Mouse (Mus musculus) intestine, embryonic 16.5 days (tissue): ENCODE measurements around the gene Igfbp5. TPM values are rescaled to one million over a fixed set of nuclear protein-coding genes. Genes with fewer than 3 reads are reported as not detected.

Experiments used
- ATAC-seq: fragments of 200-750 bp; cut with Nextera tagmentation; 2 replicates; pipeline ENCODE4 v1.8.0; 2017; ENCODE audit warnings: moderate TSS enrichment, moderate library complexity
- H3K27ac ChIP-seq: fragments of 300-500 bp; sonication (generic); 2 replicates; pipeline ENCODE4 v1.5.1; 2014; ENCODE audit warnings: mild to moderate bottlenecking, low read length
- H3K27me3 ChIP-seq: fragments of 300-500 bp; sonication (generic); replicated peaks from 2 replicates; pipeline ENCODE4 v1.6.1; 2014; ENCODE audit warnings: low read length, control low read depth, mixed read lengths; ENCODE audit not compliant: control insufficient read depth, insufficient read depth
- H3K36me3 ChIP-seq: fragments of 300-500 bp; sonication (generic); 2 replicates; pipeline ENCODE4 v1.6.1; 2014; ENCODE audit warnings: low read length, control low read depth; ENCODE audit not compliant: control insufficient read depth, insufficient read depth
- H3K4me1 ChIP-seq: fragments of 300-500 bp; sonication (generic); 2 replicates; pipeline ENCODE4 v1.6.1; 2014; ENCODE audit warnings: low read length, control low read depth, mixed read lengths; ENCODE audit not compliant: control insufficient read depth, insufficient read depth
- H3K4me2 ChIP-seq: fragments of 300-500 bp; sonication (generic); 2 replicates; pipeline ENCODE4 v1.6.1; 2014; ENCODE audit warnings: low read depth, low read length, control low read depth
- H3K4me3 ChIP-seq: fragments of 300-500 bp; sonication (generic); 2 replicates; pipeline ENCODE4 v1.5.1; 2014; ENCODE audit warnings: mild to moderate bottlenecking, low read length
- H3K9ac ChIP-seq: fragments of 300-500 bp; sonication (generic); 2 replicates; pipeline ENCODE4 v1.6.1; 2014; ENCODE audit warnings: low read depth, low read length
- H3K9me3 ChIP-seq: fragments of 300-500 bp; sonication (generic); 2 replicates; pipeline ENCODE4 v1.6.1; 2016; ENCODE audit warnings: low read length, control low read depth; ENCODE audit not compliant: control insufficient read depth
- WGBS: fragments of 180-500 bp; shearing (Covaris S2); extraction: QIAGEN DNeasy Blood & Tissue Kit; methylation state at CpG from one replicate; pipeline ENCODE4 v1.1.7; 2014; 5-methylcytosine and 5-hydroxymethylcytosine counted together
- polyA plus RNA-seq: library from polyadenylated mRNA; unstranded; fragments of >200 nt; fragmentation: Nextera tagmentation; extraction: Ambion mirVana; gene quantifications from 2 replicates; pipeline ENCODE4 v1.2.1, GENCODE M21; 2015

Igfbp5 gene
- polyA plus RNA-seq, 1 experiment from 2014 or later = 25.7 TPM

DNA sequence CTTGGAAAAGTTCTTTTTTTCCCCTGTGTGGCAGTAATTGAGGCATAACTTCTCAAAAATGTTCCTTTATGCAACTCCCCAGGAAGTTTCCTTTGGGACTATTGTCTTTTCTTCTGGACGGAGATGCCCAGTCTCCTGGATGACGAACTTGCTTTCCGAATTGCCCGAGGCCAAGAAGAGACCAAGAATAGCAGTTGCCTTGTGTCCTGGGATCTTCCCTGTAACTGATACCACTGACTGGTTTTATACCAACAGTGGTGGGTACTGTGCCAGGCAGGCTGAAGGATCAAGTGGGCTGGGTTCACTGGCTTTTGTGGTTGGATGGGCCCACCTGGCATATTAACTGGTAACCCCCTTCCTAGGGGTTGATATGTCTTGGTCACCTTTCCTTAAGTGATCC is 41.1 kb downstream of the Igfbp5 start:
- H3K36me3 ChIP-seq = no peaks in the 10 kb centered on the region
- H3K9ac ChIP-seq = no peak overlapping the region
- H3K4me1 ChIP-seq = no peaks in the 10 kb centered on the region
- no peak for ATAC-seq
- no peaks in the 10 kb centered on the region for H3K9me3 ChIP-seq
- no peak overlapping the region for H3K4me2 ChIP-seq
- 90% methylated on average over 4 of the region's 4 CpGs for WGBS
- H3K27me3 ChIP-seq = no peaks in the 10 kb centered on the region
- no peak overlapping the region for H3K27ac ChIP-seq
- no peak overlapping the region for H3K4me3 ChIP-seq

GRCm38 (mm10) chr1:72832715-72833153 is 42.0 kb downstream of the Igfbp5 start:
- Histone ChIP-seq H3K4me1 (peaks cover 4% of the 10 kb centered on the region; the same call in 1 of the 2 replicates), H3K36me3 (no peaks in the 10 kb centered on the region), H3K4me3 (no peak overlapping the region), H3K27ac (no peak overlapping the region), H3K9ac (no peak overlapping the region), H3K4me2 (no peak overlapping the region), H3K27me3 (no peaks in the 10 kb centered on the region), H3K9me3 (no peaks in the 10 kb centered on the region)
- WGBS = 40% methylated on average over 3 of the region's 3 CpGs
- no peak for ATAC-seq

DNA sequence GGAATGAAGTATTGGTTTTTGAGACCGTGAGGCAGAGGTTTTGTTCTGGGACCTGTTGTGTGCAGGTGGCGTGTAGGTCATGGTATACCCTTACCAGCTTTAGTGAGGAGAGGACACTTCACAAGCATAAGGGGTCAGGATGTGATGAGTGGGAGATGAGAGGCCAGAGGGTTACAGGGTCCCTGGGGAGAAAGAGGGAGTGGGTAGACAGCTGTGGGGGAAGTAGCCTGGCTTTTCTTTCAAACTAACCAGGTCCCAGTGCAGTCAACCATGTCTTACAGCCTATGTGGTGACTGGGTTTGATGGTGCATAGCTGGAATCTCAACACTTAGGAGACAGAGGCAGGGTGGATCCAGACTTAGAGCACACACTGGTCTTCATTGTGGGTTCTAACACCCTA is 44.2 kb downstream of the Igfbp5 start:
- Histone ChIP-seq H3K27me3 (peaks cover 3% of the 10 kb centered on the region; the same call in 1 of the 2 replicates), H3K4me2 (no peak overlapping the region), H3K4me3 (no peak overlapping the region), H3K9me3 (no peaks in the 10 kb centered on the region), H3K27ac (no peak overlapping the region), H3K36me3 (no peaks in the 10 kb centered on the region), H3K4me1 (peaks cover 20% of the 10 kb centered on the region), H3K9ac (no peak overlapping the region)
- WGBS = 95% methylated on average over 2 of the region's 2 CpGs
- no peak for ATAC-seq

- peaks cover 5% of the 10 kb centered on the region; the same call in 1 of the 2 replicates for H3K27me3 ChIP-seq
- WGBS = 92% methylated on average over 5 of the region's 5 CpGs
Measured at GRCm38 (mm10) chr1:72828843-72829242, 45.8 kb downstream of the Igfbp5 start.

GRCm38 (mm10) chr1:72827411-72828315 is 47.0 kb downstream of the Igfbp5 start:
- 41% methylated on average over 12 of the region's 12 CpGs for WGBS
- Histone ChIP-seq H3K9me3 (no peaks in the 10 kb centered on the region), H3K4me2 (no peak overlapping the region; the same call in 1 of the 2 replicates), H3K36me3 (no peaks in the 10 kb centered on the region), H3K27me3 (peaks cover 5% of the 10 kb centered on the region; the same call in 1 of the 2 replicates), H3K9ac (no peak overlapping the region), H3K27ac (no peak overlapping the region), H3K4me3 (0 out of 2 replicates have a peak overlapping the region, but pooled peaks have one; percentile 66), H3K4me1 (peaks cover 31% of the 10 kb centered on the region)
- ATAC-seq = 0 out of 2 replicates have a peak, but pooled peaks have one; percentile 5

More at GRCm38 (mm10) chr1:72828843-72829242, 45.8 kb downstream of the Igfbp5 start:
- no peak overlapping the region for H3K4me3 ChIP-seq
- no peak overlapping the region for H3K4me2 ChIP-seq
- H3K4me1 ChIP-seq = peaks cover 29% of the 10 kb centered on the region
- H3K9me3 ChIP-seq = no peaks in the 10 kb centered on the region
- no peak overlapping the region for H3K9ac ChIP-seq
- H3K36me3 ChIP-seq = no peaks in the 10 kb centered on the region
- H3K27ac ChIP-seq = no peak overlapping the region
- no peak for ATAC-seq

GRCm38 (mm10) chr1:72826931-72827330 is 47.8 kb downstream of the Igfbp5 start:
- Histone ChIP-seq H3K27me3 (peaks cover 5% of the 10 kb centered on the region; the same call in 1 of the 2 replicates), H3K9ac (0 out of 2 replicates have a peak overlapping the region, but pooled peaks have one; percentile 37), H3K4me3 (peak overlapping the region; percentile 66), H3K4me1 (peaks cover 31% of the 10 kb centered on the region), H3K4me2 (peak overlapping the region; percentile 40), H3K27ac (no peak overlapping the region), H3K9me3 (no peaks in the 10 kb centered on the region), H3K36me3 (no peaks in the 10 kb centered on the region)
- WGBS = 22% methylated on average over 7 of the region's 7 CpGs
- ATAC-seq = no peak

DNA sequence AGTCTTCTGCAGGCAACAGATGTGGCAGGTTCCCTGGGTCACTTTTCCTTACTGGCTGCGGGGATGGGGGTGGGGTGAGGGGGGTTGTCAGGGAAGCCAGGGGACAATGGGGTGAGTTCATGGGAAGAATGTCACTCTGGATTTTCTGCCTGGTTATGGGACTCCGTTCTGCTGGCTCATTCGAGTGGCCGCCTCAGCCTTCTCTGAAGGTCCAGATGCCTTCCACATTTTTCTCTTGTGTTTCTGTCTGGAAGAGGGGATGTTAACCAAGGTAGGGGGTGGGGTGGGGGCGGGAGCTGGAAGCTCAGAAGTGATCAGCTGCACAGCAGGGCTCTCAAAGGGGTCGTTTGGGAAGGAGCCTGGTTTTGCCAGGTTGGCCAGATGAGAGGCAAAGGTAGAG is 48.2 kb downstream of the Igfbp5 start:
- H3K9me3 ChIP-seq = no peaks in the 10 kb centered on the region
- H3K4me2 ChIP-seq = peak overlapping the region; percentile 40
- no peaks in the 10 kb centered on the region for H3K36me3 ChIP-seq
- H3K27me3 ChIP-seq = peaks cover 5% of the 10 kb centered on the region; the same call in 1 of the 2 replicates
- peaks cover 31% of the 10 kb centered on the region for H3K4me1 ChIP-seq
- peak overlapping the region; percentile 66 for H3K4me3 ChIP-seq
- no peak for ATAC-seq
- 30% methylated on average over 6 of the region's 6 CpGs for WGBS
- H3K27ac ChIP-seq = no peak overlapping the region
- H3K9ac ChIP-seq = 0 out of 2 replicates have a peak overlapping the region, but pooled peaks have one; percentile 37

GRCm38 (mm10) chr1:72825921-72826320 is 48.8 kb downstream of the Igfbp5 start:
- Histone ChIP-seq H3K27ac (no peak overlapping the region), H3K4me3 (peak overlapping the region; percentile 66), H3K9ac (0 out of 2 replicates have a peak overlapping the region, but pooled peaks have one; percentile 37), H3K4me1 (peaks cover 31% of the 10 kb centered on the region), H3K9me3 (no peaks in the 10 kb centered on the region), H3K4me2 (peak overlapping the region; percentile 40), H3K27me3 (peaks cover 5% of the 10 kb centered on the region; the same call in 1 of the 2 replicates), H3K36me3 (no peaks in the 10 kb centered on the region)
- WGBS = 32% methylated on average over 4 of the region's 4 CpGs
- no peak for ATAC-seq

DNA sequence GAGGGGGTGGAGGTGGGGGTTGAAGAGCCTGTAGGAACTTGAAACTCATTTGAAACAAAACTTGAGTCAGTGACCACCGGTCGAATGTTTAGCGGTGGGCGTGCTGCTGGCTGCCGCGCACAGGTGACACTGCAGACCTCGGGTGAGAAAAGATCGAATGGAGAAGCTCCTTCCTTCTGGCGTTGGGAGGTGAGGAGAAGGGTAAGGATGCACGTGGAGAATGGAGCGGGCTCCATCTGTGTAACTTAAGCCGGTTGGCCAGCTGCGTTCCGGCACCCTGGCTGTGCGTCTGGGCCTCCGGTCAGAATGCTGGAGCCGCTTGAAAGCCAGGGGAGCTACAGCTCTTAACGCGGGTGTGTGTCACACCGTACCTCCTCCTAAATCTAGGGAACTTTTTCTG is 49.4 kb downstream of the Igfbp5 start:
- Histone ChIP-seq H3K4me3 (peak overlapping the region; percentile 66), H3K27ac (no peak overlapping the region), H3K9me3 (no peaks in the 10 kb centered on the region), H3K4me1 (peaks cover 31% of the 10 kb centered on the region), H3K27me3 (peaks cover 5% of the 10 kb centered on the region; the same call in 1 of the 2 replicates), H3K36me3 (no peaks in the 10 kb centered on the region), H3K4me2 (peak overlapping the region; percentile 98), H3K9ac (peak overlapping the region; percentile 70)
- WGBS = 2% methylated on average over 20 of the region's 20 CpGs
- ATAC-seq = no peak
